Mouse (Mus musculus) cerebellum, postnatal 36 days (tissue): ENCODE measurements at regions not wholly inside any gene's neighbourhood (a gene's known extent, or its start where the extent isn't known, plus 50 kb on each side); places are given as distances from the start of the nearest gene placed in this dataset.

Experiments
- DNase-seq, 2 experiments: peaks; one replicate each; pipeline ENCODE4 v3.0.0; 2021 to 2022; ENCODE audit warnings: mixed read lengths in 2 of 2

DNA sequence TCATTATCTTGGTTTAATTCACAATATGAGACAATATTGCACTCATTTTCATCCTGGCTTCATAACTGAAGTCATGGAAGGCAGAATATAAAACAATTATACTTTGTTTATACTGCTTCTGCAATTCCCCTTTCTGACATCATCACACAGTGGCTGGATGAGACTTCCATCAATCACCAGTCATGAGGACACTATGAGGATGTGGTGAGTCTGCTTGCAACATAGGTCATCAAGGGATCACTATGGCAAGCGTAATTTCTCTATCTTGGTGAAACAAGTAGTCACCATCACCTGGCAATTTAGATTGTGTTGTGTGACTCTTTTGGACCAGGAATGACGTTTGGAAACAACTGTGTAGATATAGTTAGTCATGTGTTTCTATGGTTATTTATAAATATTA is 134.6 kb downstream of the Hao1 start:
- no peak for DNase-seq

DNA sequence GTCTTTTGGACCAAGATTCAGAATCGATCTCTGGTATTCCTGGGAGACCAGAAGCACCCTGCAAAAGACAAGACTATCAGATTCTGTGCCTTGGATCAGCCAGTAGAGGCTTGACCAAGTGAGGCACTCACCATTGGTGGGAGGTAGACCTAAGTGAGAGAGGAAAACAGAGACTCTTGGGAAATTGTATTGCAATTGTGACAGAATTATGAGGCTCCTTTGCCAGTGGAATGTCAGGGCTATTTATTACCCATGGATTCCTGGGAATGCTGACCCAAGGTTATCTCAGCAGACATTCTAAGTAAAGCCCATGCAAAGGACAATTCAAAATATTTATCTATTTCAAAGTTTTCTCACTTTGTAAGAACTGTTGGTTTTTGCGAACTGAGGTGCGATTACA is 154.6 kb downstream of the Hao1 start:
- no peak for DNase-seq

DNA sequence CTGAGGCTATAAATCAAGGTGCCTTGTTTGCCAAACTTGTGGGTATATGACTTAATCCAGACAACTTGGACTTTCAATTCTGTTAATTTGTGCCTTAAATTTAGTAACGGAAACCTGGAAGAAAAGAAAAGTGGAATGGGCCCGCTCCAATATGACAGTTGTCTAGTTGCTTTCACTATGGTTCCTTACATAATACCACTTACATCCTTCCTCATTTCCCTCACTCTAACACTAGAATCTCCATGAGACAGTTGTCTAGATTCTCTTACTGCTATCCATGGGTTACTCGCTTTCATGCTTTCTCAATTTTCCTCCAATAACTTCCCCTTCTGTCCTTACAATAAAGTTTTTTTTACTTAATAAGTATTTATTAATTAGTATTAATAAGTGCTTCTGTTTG is 160.7 kb downstream of the Hao1 start:
- DNase-seq, result no peak

DNA sequence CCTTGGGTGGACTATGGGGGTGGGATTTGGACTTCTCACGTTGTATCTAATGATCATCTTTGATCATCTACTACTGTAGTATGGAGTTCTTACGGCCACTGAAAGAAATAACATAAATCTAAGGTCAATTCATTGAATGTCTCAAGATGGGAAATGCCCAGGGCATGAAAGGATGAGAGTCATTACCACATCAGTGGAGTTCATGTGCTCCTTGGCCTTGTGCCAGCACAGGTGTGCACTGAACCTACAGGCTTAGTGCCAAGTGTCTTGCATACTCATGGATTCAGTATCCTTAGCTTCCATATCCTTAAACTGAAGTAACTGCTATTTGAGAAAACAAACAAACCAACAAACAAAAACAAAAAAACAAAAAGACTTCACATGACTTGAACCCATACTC is 179.1 kb downstream of the Hao1 start:
- no peak for DNase-seq

DNA sequence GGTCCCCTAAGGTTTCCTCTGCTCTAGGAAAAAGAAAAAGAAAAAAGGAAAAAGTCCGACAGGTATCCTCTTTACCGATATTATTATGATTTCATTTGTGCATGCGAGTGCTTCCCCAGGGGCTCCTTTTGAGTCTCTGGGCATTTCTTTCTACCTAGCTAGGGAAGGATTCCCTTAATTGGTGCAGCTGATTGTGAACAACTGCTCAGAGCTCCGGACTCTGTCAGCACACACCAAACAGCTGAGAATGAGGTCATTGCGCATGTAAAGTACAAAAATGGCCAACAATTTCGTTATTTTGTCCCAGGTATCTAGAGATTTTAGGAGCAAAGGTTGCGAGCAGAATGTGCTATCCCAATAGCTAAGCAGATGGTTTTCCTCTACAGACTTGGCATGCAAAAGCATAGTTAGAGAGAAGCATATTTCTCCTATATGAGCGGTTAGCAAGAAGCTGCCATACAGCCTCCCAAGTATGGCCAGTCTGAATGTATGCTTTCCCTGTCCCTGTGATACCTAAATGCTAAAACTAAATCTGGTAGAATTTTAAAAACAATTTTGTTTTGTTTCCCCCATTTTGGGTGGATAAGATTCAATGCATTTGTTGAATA is 203.2 kb downstream of the Hao1 start:
- peak in 1 of 2 experiments; percentile 11 for DNase-seq

DNA sequence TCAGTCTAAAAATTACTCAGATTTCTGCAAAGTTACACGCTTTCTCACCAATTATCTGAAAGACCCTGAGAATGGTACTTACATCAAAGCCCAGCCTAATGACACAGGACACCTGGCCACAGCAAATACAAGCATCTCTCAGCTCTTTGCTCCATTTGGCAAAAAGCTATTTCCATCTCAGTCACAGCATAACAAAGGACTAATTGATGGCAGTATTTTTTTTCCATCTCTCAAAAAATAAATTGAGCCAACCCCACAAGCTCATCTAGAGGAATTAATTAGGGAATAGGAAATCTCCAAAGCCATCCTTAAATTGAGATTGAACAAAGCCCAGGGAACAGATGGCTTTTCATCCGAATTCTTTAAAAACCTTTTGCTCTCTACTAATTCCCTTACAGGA is 203.7 kb downstream of the Hao1 start:
- DNase-seq, result no peak

DNA sequence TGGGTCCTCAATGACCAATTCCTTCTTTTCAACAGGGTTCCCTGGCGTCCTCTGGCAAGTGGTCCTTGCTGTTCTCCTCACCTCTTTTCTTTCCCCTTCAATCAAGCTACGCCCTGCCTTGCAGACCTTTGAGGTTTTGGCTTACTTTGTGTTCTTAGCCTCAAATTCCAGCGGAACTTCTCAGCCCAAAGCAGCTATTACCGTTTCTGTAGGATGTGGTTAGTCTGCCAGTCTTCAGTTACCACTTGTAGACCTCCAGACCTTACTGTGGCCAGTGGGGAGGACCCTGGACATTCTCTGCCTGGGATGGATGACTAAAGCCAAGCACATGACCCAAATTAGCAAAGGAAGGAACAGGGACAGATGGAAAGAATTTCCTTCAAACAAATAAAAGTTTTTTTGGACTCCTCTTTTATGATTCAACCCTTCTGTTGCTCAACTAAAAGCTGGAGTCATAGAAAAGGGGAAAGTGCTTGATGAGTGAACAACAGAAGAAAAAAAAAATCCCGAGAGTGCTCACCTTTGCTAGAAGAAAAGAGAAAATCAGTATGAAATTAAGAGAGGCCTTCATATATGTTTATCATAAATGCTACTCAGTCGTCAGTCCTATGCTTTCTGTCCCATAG is 211.5 kb downstream of the Hao1 start:
- no peak for DNase-seq

DNA sequence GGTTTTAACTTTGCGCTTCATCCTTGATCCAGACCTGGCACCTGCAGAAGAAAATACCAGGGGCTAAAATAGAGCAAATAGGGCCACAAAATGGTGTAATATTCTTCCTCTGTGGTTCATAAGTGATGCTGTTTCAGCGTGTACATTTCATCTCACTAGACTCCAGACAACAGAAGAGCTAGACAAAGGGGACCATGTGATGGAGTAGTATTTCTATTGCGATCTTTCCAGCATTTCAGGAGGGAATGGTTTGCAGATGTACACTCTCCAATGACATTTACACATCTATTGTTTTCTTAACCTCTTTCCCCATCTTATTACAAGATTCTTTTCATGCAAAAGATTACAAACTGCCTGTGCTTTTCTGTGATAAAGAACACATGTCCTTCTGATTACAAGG is 246.1 kb downstream of the Hao1 start:
- no peak for DNase-seq

DNA sequence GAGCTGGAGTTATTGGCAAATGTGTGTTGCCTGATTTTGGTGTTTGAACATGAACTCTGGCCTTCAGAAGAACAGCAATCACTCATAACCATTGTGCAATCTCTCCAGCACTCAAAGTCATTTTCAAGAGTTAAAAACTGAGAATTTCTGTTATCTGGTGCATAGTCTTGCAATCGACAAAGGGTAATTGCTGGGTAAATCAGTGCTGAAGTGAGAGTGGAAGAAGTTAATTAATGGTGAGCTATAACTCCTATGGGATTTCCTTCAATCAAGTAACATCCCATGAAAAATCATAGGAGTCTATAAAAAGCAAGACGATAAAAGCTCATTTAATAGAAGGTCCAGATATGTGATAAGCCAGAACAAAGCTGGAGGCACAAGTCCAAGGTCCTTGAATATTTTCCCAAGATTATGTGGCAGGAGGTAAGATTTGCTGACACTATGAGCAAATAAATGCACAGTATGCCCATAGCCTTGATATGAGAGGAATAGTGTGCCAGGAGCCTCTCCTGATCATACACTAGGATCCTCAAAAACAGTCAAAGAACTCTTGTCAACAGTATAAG is 264.0 kb downstream of the Hao1 start:
- no peak for DNase-seq

DNA sequence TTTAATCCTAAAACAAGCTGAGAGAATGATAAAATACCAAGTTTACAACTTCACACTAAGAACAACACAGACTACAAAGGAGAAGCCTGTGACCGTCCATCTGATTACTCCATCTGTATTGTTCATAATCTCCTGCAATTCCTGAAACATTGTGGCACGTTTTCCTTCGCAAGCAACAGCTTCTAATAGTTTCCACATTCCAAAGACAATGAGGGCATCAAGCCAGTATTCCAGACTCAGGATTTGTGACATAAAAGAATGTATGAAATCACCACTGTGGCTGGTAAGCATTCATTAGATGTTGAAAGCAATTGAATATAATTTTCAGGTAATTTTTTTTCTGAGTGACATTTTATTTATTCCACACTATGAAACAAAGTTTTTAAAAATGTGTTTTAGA is 278.3 kb downstream of the Hao1 start:
- no peak for DNase-seq

DNA sequence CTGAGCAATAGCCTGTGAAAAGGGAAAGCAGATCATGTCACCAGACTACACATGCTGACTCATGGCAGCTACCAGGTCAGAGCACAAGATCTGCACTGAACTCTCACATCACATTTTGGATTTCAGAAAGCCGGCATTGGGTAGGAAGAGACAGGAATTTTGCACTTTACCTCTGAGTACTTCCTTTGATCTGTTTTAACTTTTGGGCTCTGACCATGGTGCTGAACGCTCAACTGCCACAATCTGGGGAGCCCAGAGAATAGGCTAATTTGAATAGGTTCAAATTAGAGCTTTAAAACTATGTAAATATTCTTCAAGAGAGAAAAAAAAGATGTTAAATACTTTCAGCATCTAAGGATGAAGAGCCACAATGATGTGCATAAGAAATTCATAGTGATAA is 285.7 kb downstream of the Hao1 start:
- no peak for DNase-seq
